Mouse (Mus musculus) small intestine, adult 2 months (tissue): ENCODE data around the gene Dock6.

Experiments
- CTCF ChIP-seq: fragments of 200-500 bp; IDR thresholded peaks from 2 replicates; pipeline ENCODE4 v1.5.1; 2012; ENCODE audit warnings: low read depth, mild to moderate bottlenecking, control low read depth, inconsistent platforms, low read length, moderate library complexity, mixed read lengths; ENCODE audit not compliant: insufficient replicate concordance, insufficient read length; ENCODE audit errors: extremely low read depth
- POLR2A ChIP-seq: fragments of 200-500 bp; IDR thresholded peaks from 2 replicates; pipeline ENCODE4 v1.6.1; 2012; ENCODE audit warnings: low read depth, mild to moderate bottlenecking, control low read depth, inconsistent platforms, low read length, moderate library complexity

DNA sequence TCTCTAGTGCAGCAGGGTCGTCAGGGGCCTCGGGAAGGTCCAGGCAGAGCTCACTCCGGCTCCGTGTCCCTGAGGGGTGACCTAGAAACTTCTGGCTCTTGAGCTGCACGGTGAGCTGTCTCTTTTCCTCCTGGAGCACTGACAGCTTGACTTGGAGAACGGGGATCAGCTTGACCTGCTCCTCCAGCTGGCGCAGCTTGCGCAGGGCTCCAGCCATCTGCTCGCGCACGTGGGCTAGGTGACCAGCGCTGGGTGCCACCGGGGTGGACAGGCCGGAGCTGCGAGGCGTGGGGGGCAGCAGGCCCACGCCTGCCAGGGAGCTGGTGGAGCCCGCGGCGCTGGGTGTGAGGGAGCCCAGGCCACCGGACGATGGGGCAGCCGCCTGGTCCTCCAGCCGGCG, 57.5 kb downstream of the Dock6 start:
- no peak for TF ChIP-seq CTCF
- no peak for TF ChIP-seq POLR2A
